ENCODE assay signal across 7 mouse cellular contexts in genomic region chr5:117492933-117493863, GRCm38 (mm10).
DNase-seq lines count a peak whose midpoint lies in the region; ATAC-seq lines count a peak whose summit lies in the region.

No protein-coding gene starts in this region.

- H3K27ac ChIP-seq in forebrain, embryonic 13.5 days: peak overlapping the region; percentile 44; the same call in 1 of the 2 replicates

- H3K9me3 ChIP-seq in forebrain, embryonic 13.5 days (replicated peaks): no peaks in the 10 kb centered on the region

- 19% methylated on average over 31 of the region's 31 CpGs for WGBS in forebrain, embryonic 13.5 days

- H3K4me3 ChIP-seq in forebrain, embryonic 13.5 days: peak overlapping the region; percentile 21

- DNase-seq in B cell, adult 2 months: peak; percentile 21 to 28
- DNase-seq in layer of hippocampus, adult 9-11 months: peak; percentile 77
- peak; percentile 72 for DNase-seq in neural tube, embryonic 10.5 days (ENCODE audit: extremely low spot score, low spot score)
- DNase-seq in cerebellum, adult 9-11 months: no peak
- DNase-seq in lung, adult 18-20 months: no peak

- ATAC-seq in CD4-positive, CD25-positive, alpha-beta regulatory T cell, adult 4 months: peak; percentile 33
- peak; percentile 79 for ATAC-seq in forebrain, embryonic 13.5 days

- H3K27me3 ChIP-seq in forebrain, embryonic 13.5 days: no peaks in the 10 kb centered on the region

- H3K9ac ChIP-seq in forebrain, embryonic 13.5 days: peak overlapping the region; percentile 54

- H3K4me2 ChIP-seq in forebrain, embryonic 13.5 days: peak overlapping the region; percentile 56

- H3K36me3 ChIP-seq in forebrain, embryonic 13.5 days (ENCODE audit: poor library complexity, severe bottlenecking): no peaks in the 10 kb centered on the region

- peaks cover 15% of the 10 kb centered on the region for H3K4me1 ChIP-seq in forebrain, embryonic 13.5 days

Comparison
In these comparisons a context has a peak if more than half of its experiments do, and no peak if none do; other contexts are left out.
1. DNase-seq: peak in B cell, adult 2 months (2 of 2), layer of hippocampus, adult 9-11 months (single experiment) and neural tube, embryonic 10.5 days (single experiment); none in cerebellum, adult 9-11 months (single experiment) and lung, adult 18-20 months (0 of 2).